Mouse (Mus musculus) cerebellum, adult 9-10 months (tissue): Measurements from ENCODE around the gene St7.

Experiments used
- DNase-seq: peaks from one replicate; pipeline ENCODE4 v3.0.0; 2022

Gene St7

DNA sequence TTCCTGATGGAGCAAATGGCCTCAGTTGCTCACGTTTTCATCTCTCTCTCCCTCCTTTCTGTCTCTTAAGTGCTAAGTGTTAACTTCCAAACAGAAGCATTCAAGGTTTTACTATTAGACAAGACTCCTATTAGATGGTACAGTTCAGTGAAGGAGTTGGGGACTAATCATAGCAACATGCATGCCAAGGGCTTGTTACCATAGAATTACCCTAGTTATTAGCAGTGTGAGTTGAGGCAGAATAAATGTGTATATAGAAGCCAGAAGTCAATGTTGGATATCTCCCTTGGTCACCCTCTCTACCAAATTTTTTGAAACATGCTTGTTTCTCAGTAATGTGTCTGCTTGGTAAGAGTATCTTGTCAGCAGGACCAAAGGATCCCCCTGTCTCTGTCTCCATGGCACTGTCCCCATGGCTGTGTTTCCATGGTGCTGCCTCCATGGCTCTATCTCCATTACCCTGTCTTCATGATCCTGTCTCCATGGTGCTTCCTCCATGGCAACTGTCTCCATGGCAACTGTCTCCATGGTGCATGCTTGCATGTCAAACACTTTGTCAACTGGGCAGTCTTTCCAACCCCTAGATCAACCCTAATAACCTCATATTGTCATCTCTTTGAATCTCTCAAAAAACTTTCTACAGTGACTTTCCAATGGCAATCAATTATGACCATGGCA is 275.9 kb downstream of the St7 start:
- DNase-seq: no peak

DNA sequence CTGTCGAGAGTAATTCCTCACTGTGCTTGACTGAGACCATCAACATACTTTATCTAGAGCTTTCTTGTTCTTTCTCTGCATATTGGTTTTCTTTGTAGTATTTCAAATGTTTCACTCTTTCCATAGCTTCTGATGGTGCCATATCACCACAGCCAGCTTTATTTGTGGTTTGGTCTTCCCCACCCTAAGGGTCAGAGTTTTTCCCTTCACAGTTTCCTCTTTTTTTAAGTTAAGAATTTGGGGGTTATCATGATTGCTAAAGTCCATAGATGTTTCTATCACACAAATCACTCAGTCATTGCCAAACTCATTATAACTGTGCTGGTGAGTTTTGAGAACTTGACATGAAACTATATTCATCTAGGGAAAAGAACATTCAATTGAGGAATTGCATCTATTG is 277.1 kb downstream of the St7 start:
- DNase-seq: no peak

DNA sequence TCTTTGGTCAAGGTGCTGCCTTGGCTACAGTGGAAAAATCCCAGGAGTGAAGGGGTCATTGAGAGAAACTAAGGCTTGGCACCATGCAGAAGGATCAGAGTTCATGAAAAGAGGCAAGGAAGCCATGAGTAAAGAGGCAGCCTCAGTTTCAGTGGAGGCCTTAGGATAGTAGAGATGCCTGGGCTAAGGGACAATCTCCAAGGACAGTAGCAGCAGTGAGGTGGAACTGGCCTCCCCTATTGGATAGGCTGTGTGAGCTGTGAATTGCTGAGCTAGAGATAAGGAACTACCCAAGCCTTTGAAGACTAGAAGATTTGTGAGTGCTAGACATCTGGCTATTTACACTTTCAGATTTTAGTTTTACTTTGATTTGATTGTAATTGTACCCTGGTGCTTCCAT is 278.7 kb downstream of the St7 start:
- no peak for DNase-seq

DNA sequence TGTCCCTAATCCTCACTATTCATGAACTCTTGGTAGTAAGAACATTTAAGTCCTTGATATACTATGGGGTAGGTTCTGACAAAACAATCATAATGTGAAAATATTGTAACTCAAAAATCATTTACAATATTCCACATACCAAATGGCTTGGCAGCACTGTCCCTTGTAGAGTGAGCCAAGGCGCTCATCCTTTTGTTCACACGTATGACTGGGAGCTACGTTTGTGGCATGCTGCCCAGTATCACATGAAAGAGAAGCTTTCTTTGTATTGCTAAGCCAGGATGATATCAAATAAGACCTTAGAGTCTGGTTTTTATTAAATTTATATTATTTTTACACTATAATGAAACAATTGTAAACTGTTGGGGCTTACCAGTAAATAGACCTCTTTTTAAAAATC is 281.7 kb downstream of the St7 start:
- DNase-seq: no peak

DNA sequence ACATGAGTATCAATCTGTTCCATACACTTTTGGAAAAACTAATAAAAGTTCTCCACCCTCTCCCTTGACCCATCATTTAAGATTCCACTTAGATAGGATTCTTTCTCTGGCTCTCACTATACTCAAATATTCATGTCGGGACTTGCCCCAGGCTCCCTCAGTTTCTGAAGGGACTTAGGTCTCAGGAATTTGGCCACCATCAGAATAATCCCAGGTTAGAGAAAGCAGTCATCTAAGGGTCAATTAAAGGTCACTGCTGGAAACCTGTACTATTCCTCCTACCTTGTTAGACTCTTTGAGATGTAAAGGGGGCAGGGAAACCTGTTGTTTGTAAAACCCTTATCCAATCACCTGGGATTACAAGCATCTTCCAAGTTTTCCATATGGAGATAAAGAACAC is 284.4 kb downstream of the St7 start:
- DNase-seq: no peak

DNA sequence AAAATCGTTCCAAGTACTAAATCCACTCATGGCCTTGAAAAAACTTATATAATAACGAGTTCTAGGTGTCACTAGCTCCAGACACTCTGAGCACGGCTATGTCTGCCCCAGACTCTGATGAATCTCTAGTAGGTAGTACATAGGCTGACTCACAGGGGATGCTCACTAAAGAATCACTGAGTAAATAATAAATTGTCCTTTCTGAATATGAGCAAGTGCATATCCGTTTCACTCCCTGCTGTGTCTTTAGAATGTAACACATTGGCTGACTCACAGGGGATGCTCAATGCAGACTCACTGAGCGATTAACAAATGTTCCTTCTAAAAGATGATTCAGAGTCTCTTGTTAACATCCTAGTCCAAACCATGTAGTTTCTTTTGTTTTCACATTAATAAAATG is 285.6 kb downstream of the St7 start:
- DNase-seq: no peak

DNA sequence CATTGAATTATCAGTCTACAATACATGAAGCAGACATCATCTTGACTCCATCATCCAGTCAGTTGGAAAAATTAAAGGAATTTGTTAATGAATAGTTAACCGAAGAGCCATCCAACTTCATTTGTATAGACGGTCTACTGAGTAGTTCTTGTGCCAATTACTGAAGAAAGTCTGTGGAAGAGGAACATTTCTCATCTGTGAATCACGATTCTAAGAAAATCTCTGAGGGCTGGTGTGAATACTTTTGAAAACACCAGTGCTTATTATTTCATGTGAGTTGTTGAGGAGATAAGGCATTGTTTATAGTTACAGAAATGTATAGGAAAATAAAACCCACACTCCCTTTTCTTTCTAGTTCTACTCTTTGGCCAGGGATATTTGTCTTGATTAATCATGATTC is 286.1 kb downstream of the St7 start:
- DNase-seq: no peak

DNA sequence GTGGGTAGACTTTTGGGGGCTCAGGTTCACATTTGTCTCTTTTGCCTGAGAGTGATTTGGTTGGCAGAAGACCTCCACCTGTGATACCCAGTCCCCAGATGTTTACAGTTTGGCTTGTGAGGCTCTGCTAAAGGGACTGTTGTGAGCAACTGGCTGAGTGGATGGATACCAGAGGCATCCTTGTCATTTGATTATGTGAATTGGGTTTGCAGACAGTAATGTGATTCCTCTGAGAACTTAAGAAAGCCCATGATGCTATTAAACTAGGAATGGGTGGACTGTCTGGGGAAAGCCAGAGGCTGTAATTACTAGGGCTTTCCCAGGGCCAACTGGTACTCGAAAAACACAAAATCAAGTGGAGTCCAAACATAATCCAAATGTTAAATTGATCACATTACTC is 286.6 kb downstream of the St7 start:
- DNase-seq: no peak

DNA sequence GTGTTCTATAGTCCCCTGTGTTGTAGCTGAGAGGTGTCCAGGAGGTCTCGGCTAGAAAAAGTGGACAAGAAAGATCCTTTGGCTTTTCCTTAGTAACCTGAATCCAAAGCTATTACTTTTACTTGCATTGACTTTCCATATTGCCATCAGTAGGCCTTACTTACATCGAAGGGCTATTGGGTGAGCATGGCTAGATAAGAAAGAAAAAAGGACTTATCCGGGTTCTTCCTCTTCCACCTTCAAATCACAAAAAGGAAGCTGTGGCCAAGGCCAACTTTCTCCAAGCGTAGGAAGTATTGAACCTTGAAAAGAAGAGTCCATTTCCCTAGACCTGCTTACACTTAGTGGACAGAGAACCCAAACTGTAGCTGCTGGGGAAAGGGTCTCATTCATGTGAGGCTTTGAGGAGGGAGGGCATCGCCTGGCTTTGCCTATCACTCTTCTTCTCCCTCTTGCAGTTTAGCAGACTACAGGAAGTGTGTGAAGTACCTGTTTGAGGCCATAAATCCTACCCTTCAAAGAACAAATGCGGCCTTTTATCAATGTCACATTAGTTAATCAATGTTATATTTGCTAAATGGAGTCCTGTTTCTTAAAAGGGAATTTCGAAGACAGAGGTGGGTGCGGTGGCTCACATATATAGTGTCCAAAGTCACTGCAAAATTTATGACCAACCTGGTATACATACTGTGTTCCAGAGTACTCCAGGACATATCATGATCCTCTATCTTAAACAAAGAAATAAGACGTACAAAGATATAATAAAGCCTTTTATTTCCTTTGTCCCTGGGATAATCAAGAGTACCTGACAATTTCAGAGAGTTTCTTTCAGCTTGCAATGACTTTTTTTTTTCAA is 297.7 kb downstream of the St7 start:
- DNase-seq: no peak

DNA sequence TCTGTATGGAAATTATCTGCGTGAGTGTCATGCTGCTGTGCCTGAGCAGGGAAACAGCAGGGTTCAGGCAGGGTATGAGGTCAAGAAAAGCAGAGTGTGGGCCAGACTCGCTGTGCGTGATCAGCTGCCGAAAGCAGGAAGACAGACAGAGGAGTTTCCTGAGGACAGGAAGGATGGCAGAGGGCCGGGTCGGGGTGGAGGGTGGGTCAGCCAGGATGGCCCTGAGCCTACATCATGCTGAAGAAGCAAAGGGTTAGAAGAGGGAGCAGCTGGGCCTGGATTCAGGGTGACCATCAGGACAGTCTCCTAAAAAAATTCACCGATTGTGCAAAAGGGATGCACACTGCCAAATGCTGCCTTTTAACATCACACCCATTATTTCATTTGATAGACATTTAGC is 298.9 kb downstream of the St7 start:
- peak; percentile 1 for DNase-seq
